Mouse (Mus musculus) forebrain, postnatal 0 days (tissue): ENCODE measurements around the gene Tbxa2r. TPM values are rescaled to one million over a fixed set of nuclear protein-coding genes. Genes with fewer than 3 reads are reported as not detected.
A peak's percentile ranks its signal among the peaks of the same experiment; 100 is the strongest.

Experiments used
- ATAC-seq: fragments of 200-750 bp; cut with Nextera tagmentation; 2 replicates; pipeline ENCODE4 v1.8.0; 2017; ENCODE audit warnings: mild to moderate bottlenecking, moderate library complexity
- DNase-seq: peaks from one replicate; pipeline ENCODE4 v3.0.0-alpha.2; 2015
- H3K27ac ChIP-seq: fragments of 300-500 bp; sonication (generic); 2 replicates; pipeline ENCODE4 v1.5.1; 2014; ENCODE audit warnings: low read depth, mild to moderate bottlenecking, antibody characterized with exemption, low read length, moderate library complexity, mixed read lengths
- H3K27me3 ChIP-seq: fragments of 300-500 bp; sonication (generic); 2 replicates; pipeline ENCODE4 v1.6.1; 2014; ENCODE audit warnings: mild to moderate bottlenecking, low read length, mixed read lengths; ENCODE audit not compliant: insufficient read depth
- H3K36me3 ChIP-seq: fragments of 300-500 bp; sonication (generic); 2 replicates; pipeline ENCODE4 v1.6.1; 2014; ENCODE audit warnings: mild to moderate bottlenecking, moderate library complexity; ENCODE audit not compliant: insufficient read depth
- H3K4me1 ChIP-seq: fragments of 300-500 bp; sonication (generic); 2 replicates; pipeline ENCODE4 v1.6.1; 2014; ENCODE audit warnings: antibody characterized with exemption; ENCODE audit not compliant: insufficient read depth
- H3K4me2 ChIP-seq: fragments of 300-500 bp; sonication (generic); 2 replicates; pipeline ENCODE4 v1.6.1; 2014; ENCODE audit warnings: low read depth, mild to moderate bottlenecking, moderate library complexity
- H3K4me3 ChIP-seq: fragments of 300-500 bp; sonication (generic); 2 replicates; pipeline ENCODE4 v1.5.1; 2014; ENCODE audit warnings: low read depth, low read length, mixed read lengths
- H3K9ac ChIP-seq: fragments of 300-500 bp; sonication (generic); 2 replicates; pipeline ENCODE4 v1.6.1; 2014; ENCODE audit warnings: mild to moderate bottlenecking
- H3K9me3 ChIP-seq: fragments of 300-500 bp; sonication (generic); 2 replicates; pipeline ENCODE4 v1.6.1; 2016; ENCODE audit warnings: low read length
- CTCF ChIP-seq: sonication (generic); IDR thresholded peaks from 2 replicates; pipeline ENCODE4 v1.5.1; 2016; ENCODE audit warnings: antibody characterized with exemption, control low read depth, low read depth
- WGBS: fragments of 180-500 bp; shearing (Covaris S2); extraction: QIAGEN DNeasy Blood & Tissue Kit; methylation state at CpG from one replicate; pipeline ENCODE4 v1.1.7; 2014; 5-methylcytosine and 5-hydroxymethylcytosine counted together
- polyA plus RNA-seq: library from polyadenylated mRNA; unstranded; fragments of >200 nt; fragmentation: Nextera tagmentation; extraction: Ambion mirVana; gene quantifications from 2 replicates; pipeline ENCODE4 v1.2.1, GENCODE M21; 2015
- total RNA-seq: library from RNA; depleted of rRNA; stranded (reverse); fragments of >200 nt; gene quantifications from 2 replicates; pipeline ENCODE4 v1.2.3, GENCODE M21; 2014

The Tbxa2r gene
- total and polyA plus RNA-seq, 2 experiments from 2014 or later, result 3.3 to 3.9 TPM

GRCm38 (mm10) chr10:81351678-81352291, 23.3 kb downstream of the Tbxa2r start:
- Histone ChIP-seq H3K9me3 (no peaks in the 10 kb centered on the region), H3K4me2 (no peak overlapping the region), H3K9ac (no peak overlapping the region), H3K27ac (no peak overlapping the region), H3K27me3 (no peaks in the 10 kb centered on the region), H3K4me3 (no peak overlapping the region), H3K36me3 (no peaks in the 10 kb centered on the region), H3K4me1 (no peaks in the 10 kb centered on the region)
- ATAC-seq, result no peak
- 30% methylated on average over 9 of the region's 9 CpGs for WGBS
- no peak for TF ChIP-seq CTCF
- no peak for DNase-seq

- H3K9ac ChIP-seq, result no peak overlapping the region
- TF ChIP-seq CTCF, result no peak
- H3K27ac ChIP-seq, result no peak overlapping the region
- ATAC-seq (no peak), DNase-seq (no peak)
- no peak overlapping the region for H3K4me3 ChIP-seq
- H3K4me1 ChIP-seq, result peaks cover 8% of the 10 kb centered on the region
- no peaks in the 10 kb centered on the region for H3K36me3 ChIP-seq
- no peaks in the 10 kb centered on the region for H3K9me3 ChIP-seq
- no peaks in the 10 kb centered on the region for H3K27me3 ChIP-seq
- 68% methylated on average over 9 of the region's 9 CpGs for WGBS
- H3K4me2 ChIP-seq, result no peak overlapping the region
Observed at GRCm38 (mm10) chr10:81354738-81355477, 26.4 kb downstream of the Tbxa2r start.

GRCm38 (mm10) chr10:81355533-81355932, 27.0 kb downstream of the Tbxa2r start:
- DNase-seq (no peak), ATAC-seq (no peak)
- no peaks in the 10 kb centered on the region for H3K27me3 ChIP-seq
- H3K9ac ChIP-seq, result no peak overlapping the region
- H3K4me3 ChIP-seq, result no peak overlapping the region
- no peaks in the 10 kb centered on the region for H3K36me3 ChIP-seq
- no peaks in the 10 kb centered on the region for H3K9me3 ChIP-seq
- TF ChIP-seq CTCF, result no peak
- H3K4me1 ChIP-seq, result peaks cover 8% of the 10 kb centered on the region
- no peak overlapping the region for H3K4me2 ChIP-seq
- WGBS, result 76% methylated on average over 4 of the region's 4 CpGs
- H3K27ac ChIP-seq, result no peak overlapping the region

- H3K4me1 ChIP-seq, result peaks cover 8% of the 10 kb centered on the region
- H3K36me3 ChIP-seq, result no peaks in the 10 kb centered on the region
- no peak overlapping the region for H3K4me3 ChIP-seq
- no peak overlapping the region for H3K27ac ChIP-seq
- H3K9me3 ChIP-seq, result no peaks in the 10 kb centered on the region
- DNase-seq (no peak), ATAC-seq (no peak)
- H3K4me2 ChIP-seq, result peak overlapping the region; percentile 95; the same call in 1 of the 2 replicates
- no peaks in the 10 kb centered on the region for H3K27me3 ChIP-seq
- no peak overlapping the region for H3K9ac ChIP-seq
- WGBS, result 43% methylated on average over 12 of the region's 12 CpGs
- TF ChIP-seq CTCF, result no peak
Observed at GRCm38 (mm10) chr10:81356352-81356990, 27.9 kb downstream of the Tbxa2r start.

- no peaks in the 10 kb centered on the region for H3K9me3 ChIP-seq
- 2% methylated on average over 75 of the region's 79 CpGs for WGBS
- peak within 1 kb of the TSS; percentile 80 for H3K4me3 ChIP-seq
- H3K36me3 ChIP-seq, result no peaks in the 10 kb centered on the region
- ATAC-seq (peak; percentile 96), DNase-seq (peak; percentile 97)
- no peak for TF ChIP-seq CTCF
- H3K4me1 ChIP-seq, result peaks cover 8% of the 10 kb centered on the region
- no peaks in the 10 kb centered on the region for H3K27me3 ChIP-seq
- peak within 1 kb of the TSS; percentile 70 for H3K9ac ChIP-seq
- H3K4me2 ChIP-seq, result peak within 1 kb of the TSS; percentile 95
- no peak within 1 kb of the TSS for H3K27ac ChIP-seq
Observed at GRCm38 (mm10) chr10:81356991-81357844, 28.7 kb downstream of the Tbxa2r start, which contains the start of gene Mfsd12. TSS of gene Mfsd12 (plus strand) at chr10:81357491.

- Histone ChIP-seq H3K27me3 (0 out of 2 replicates have a peak, but pooled peaks cover under 1% of the 10 kb centered on the region), H3K27ac (no peak overlapping the region), H3K4me2 (peak overlapping the region; percentile 95), H3K9me3 (no peaks in the 10 kb centered on the region), H3K9ac (peak overlapping the region; percentile 70), H3K4me3 (peak overlapping the region; percentile 80), H3K4me1 (peaks cover 8% of the 10 kb centered on the region), H3K36me3 (0 out of 2 replicates have a peak, but pooled peaks cover 8% of the 10 kb centered on the region)
- 31% methylated on average over 4 of the region's 4 CpGs for WGBS
- no peak for DNase-seq
- no peak for TF ChIP-seq CTCF
- no peak for ATAC-seq
Observed at GRCm38 (mm10) chr10:81358209-81358608, 29.7 kb downstream of the Tbxa2r start.
